Mouse (Mus musculus): ENCODE measurements around the gene Wdr38.

The Wdr38 gene

GRCm38 (mm10) chr2:38997386-38998374, at the start of gene Wdr38:
Wdr38 (plus strand) TSS chr2:38997476.
- DNase-seq (ENCODE audit: extremely low read depth, low read depth), result peak; percentile 74

- DNase-seq (ENCODE audit: extremely low read depth, low read depth), result no peak
These were observed 49.7 kb upstream of the Wdr38 start for GRCm38 (mm10) chr2:38947566-38947965.

DNA sequence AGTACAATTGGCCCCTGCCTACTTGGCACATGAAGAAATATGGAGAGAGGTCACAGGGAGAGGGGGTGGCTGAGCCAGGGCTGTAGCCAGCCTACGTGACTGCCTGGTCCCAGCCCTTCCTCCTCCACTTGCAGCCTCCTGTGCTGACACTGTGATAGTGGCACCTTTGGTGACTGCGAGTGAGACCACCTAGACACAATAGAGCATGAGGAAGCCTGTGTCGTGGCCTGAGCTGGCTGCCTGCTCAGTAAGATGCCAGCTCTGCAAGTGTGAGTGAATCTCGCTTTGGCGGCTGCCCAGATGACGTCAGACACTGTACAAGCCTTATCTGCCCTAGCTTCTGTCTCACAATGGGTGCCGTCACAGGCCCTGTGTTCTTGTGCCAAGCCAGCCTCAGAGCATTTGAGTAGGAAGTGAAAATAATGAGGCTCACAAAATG, 47.0 kb upstream of the Wdr38 start:
- peak; percentile 84 for DNase-seq (ENCODE audit: extremely low read depth, low read depth)

- no peak for DNase-seq (ENCODE audit: extremely low read depth, low read depth)
These were observed 44.0 kb upstream of the Wdr38 start for GRCm38 (mm10) chr2:38953152-38953883.

GRCm38 (mm10) chr2:38956062-38956461, 41.2 kb upstream of the Wdr38 start:
- DNase-seq (ENCODE audit: extremely low read depth, low read depth), result no peak

DNA sequence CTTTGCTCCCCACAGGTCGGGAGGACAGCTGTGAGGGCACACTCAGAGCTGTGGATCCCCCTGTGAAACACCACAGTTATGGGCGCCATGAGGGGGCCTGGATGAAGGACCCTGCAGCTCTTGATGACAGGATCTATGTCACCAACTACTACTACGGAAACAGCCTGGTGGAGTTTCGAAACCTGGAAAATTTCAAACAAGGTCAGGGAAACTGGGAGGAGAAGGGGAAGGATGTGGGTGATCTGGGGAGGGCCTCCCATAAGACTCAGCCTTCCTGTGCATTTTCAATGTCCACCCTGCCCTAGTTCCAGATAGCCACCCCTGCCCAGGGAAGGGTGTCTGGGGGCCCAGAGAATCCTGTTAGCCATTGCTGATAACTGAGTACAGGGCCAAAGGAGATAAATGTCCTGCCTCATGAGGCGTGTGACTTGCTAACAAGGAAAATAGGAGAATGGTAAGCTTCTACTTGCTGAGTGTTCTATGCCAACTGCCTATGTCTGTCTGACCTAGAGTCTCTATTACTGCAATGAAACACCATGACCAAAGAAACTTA, 39.5 kb upstream of the Wdr38 start:
- no peak for DNase-seq (ENCODE audit: extremely low read depth, low read depth)

GRCm38 (mm10) chr2:38964198-38964597, 33.1 kb upstream of the Wdr38 start:
- no peak for DNase-seq (ENCODE audit: extremely low read depth, low read depth)

- DNase-seq (ENCODE audit: extremely low read depth, low read depth), result no peak
These were observed 27.6 kb upstream of the Wdr38 start for GRCm38 (mm10) chr2:38969650-38970049.

DNA sequence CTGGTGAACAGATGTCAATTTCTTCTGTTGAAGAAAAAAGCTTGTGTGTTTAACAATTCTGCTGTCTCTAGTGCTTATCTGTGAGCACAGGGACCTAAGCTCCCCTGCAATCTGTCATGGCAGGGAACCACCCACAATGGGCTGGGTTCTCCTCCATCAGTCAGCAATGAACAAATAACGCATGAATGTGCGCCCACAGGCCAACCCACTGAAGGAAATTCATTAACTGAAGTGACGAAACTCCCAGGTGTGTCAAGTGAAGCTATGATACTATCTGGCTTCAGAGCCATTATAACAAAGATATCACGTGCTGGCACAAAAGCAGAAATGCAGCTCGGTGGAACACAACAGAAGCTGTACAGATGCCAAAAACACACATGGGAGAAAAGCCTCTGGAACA, 27.2 kb upstream of the Wdr38 start:
- peak; percentile 59 for DNase-seq (ENCODE audit: extremely low read depth, low read depth)

DNA sequence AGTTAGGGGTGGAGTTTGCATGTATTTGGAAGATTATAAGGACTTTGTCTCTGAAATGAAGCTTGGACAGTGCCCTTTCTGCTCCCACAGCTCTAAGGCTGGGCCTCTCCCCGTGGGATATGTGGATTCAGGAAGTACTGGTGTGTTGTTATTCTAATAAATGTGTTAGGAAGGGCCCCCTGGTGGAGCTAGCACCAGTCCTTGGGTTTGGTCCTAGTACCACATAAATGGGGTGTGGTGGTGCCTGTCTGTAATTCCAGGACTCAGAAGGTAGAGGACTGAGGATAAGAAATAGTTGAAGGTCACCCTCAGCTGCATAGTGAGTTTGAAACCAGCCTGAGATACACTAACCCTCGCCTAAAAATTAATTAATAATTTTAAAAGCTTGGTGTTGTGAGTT, 24.1 kb upstream of the Wdr38 start:
- DNase-seq (ENCODE audit: extremely low read depth, low read depth), result no peak

- no peak for DNase-seq (ENCODE audit: extremely low read depth, low read depth)
These were observed 23.6 kb upstream of the Wdr38 start for GRCm38 (mm10) chr2:38973701-38974100.

GRCm38 (mm10) chr2:38974171-38974570, 23.1 kb upstream of the Wdr38 start:
- no peak for DNase-seq (ENCODE audit: extremely low read depth, low read depth)

GRCm38 (mm10) chr2:38975181-38975580, 22.1 kb upstream of the Wdr38 start:
- DNase-seq (ENCODE audit: extremely low read depth, low read depth), result no peak

DNA sequence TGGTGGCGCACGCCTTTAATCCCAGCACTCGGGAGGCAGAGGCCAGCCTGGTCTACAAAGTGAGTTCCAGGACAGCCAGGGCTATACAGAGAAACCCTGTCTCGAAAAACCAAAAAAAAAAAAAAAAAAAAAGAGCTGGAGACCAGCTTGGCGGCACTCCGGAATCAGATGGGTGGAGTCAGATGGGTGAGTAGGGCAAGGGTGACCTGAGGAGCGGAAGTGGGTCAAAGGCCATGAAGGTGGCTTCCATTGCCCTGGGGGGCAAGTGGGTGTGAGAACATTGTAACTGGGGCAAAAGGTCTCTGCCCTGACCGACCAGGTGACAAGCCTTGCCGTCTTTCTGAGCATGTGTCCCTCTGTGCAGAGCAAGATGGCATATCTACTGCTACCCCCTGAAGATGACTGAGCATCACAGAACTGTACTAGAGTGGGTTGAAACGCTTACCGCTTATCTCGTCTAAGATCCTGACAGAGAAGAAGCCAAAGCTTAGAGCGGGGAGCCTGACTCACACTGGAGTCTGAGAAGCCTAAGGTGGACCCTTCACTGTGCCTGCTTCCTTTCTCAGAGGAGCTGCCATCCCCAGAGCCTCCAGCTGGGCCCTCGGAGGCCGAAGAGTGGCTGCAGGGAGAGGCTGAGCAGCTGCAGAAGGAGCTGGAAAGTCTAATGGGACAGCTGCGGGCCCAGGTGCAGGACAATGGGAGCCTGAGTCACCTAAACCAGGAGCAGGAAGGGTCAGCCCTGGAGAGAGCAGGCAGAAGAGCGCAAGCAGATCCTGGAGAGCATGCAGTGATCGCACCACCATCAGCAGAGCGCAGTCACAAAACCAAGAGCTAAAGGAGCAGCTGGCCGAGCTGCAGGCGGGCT, 21.1 kb upstream of the Wdr38 start:
- DNase-seq (ENCODE audit: extremely low read depth, low read depth), result no peak

GRCm38 (mm10) chr2:38977837-38978236, 19.4 kb upstream of the Wdr38 start:
- no peak for DNase-seq (ENCODE audit: extremely low read depth, low read depth)

- no peak for DNase-seq (ENCODE audit: extremely low read depth, low read depth)
These were observed 13.8 kb upstream of the Wdr38 start for GRCm38 (mm10) chr2:38983456-38983855.

DNA sequence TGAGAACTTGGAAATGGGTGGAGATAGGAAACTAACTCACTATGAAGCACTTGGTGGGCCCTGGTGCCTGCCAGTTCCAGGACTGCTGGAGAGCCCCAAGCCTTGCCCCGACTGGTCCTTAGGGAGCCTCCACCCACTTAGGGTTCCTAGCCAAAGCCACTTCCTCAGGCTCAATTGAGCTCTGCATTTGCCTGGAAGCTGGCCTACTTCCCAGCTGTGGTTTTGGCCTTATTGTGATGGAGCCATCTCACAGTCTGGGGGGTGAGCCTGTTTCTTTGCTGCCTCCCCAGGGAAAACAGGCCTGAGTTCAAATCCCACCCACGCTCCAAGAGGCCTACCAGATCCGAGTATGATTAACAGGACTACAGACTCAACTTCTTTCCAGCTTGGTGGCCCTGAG, 10.7 kb upstream of the Wdr38 start:
- DNase-seq (ENCODE audit: extremely low read depth, low read depth), result no peak

DNA sequence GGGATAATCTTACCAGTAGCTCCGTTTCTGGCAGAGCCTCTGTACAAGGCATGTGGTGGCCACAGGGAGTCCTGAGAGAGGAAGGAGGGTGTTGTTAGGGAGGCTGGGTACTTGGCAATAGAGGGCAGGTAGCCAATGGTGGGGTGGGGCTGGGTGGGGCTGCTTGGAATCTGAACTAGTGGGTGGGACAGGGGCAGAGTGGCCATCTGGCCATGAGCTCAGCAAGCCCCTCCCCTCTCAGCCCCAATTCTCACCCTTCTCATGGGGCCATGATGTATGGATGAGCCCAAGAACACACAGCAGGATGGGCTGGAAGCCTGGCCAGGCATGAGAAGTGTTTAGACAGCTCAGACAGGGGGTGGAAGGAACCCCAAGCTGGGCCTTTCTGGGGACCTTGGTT, 9.9 kb upstream of the Wdr38 start:
- no peak for DNase-seq (ENCODE audit: extremely low read depth, low read depth)

DNA sequence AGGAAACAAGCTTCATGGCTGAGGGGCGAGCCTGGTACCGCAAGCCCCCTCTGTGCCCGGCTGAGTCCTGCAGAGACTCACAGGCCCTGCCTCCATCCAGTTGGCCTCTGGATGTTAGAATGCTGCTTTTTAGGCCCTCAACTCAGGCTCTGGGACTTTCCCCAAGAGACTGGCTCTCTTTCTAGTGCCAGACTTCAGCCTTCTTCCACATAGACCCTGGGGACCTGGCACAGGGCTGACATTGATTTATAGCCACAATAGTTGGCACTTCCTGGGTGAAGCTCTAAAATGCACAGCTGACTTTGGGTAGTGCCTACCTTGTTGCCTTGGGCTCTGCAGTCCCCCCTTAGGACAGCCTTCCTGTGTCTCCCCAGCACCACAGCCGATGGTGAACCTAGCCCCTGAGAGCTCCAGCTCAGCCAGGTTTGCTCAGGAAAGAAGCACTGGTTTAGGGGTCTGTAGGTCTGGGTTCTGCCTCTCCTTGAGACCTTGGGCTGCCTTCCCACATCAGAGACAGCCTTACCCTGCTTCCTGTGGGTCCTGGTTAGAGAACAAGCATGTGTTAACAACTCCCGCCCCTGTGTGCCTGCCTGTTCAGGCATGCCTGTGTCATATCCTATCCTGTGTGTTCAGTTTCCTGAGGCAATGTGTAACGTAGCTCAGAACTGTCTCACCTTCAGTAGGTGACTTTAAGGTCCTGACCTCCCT, 9.3 kb upstream of the Wdr38 start:
- DNase-seq (ENCODE audit: extremely low read depth, low read depth), result no peak

GRCm38 (mm10) chr2:38988929-38989328, 8.3 kb upstream of the Wdr38 start:
- DNase-seq (ENCODE audit: extremely low read depth, low read depth), result no peak

Measured in MEL-GATA-1-ER (cell line).